Mouse (Mus musculus): Measurements from ENCODE around the gene Sertad2.

DNA sequence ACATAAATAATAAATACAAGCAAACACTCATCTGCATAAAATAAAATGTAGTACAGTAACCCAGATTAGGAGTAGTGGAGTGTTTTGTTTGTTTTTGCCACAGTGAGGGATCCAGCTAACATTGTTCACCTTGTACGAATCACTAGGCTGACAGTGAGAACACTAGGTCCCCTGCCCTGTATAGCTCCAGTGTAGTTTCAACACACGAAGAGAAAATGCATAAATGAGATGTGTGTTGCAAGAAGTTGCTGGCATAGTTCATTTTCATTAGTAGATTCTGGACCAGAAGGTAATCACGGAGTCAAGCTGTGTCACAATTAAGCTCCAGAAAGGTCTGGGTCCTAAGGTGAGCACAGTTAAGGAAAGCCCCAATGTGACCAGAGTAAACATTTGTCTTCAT is 1.8 kb upstream of the Sertad2 start:
- no peak for TF ChIP-seq POLR2A (IDR thresholded peaks at IDR 0.05; ENCODE audit: borderline replicate concordance, extremely low read depth, insufficient read depth, insufficient read length, poor library complexity, severe bottlenecking)
- TF ChIP-seq CTCF (IDR thresholded peaks at IDR 0.05; ENCODE audit: borderline replicate concordance, extremely low read depth, insufficient read depth, insufficient read length), result no peak
